Mouse (Mus musculus): ENCODE data around the gene Psmb6. TPM values are rescaled to one million over a fixed set of nuclear protein-coding genes. Genes with fewer than 3 reads are reported as not detected.
"Not testable (repeated sequence)": the region's sequence is repeated elsewhere in the genome, so short reads cannot be mapped to it uniquely, and the experiment has no call there.

Gene Psmb6
- polyA plus RNA-seq, 1 experiment from 2014 or later = 1,140 TPM

GRCm38 (mm10) chr11:70528610-70529009, 3.4 kb downstream of the Psmb6 start:
- 84% methylated on average over 7 of the region's 7 CpGs for WGBS
- Histone ChIP-seq H3K9me3 (replicated peaks) (no peaks in the 10 kb centered on the region), H3K4me1 (peaks cover 10% of the 10 kb centered on the region), H3K4me3 (no peak overlapping the region), H3K27me3 (ENCODE audit: low read depth, poor library complexity, severe bottlenecking) (no peaks in the 10 kb centered on the region), H3K27ac (no peak overlapping the region), H3K36me3 (peaks cover 40% of the 10 kb centered on the region)
- DNase-seq (ENCODE audit: low spot score) = no peak

DNA sequence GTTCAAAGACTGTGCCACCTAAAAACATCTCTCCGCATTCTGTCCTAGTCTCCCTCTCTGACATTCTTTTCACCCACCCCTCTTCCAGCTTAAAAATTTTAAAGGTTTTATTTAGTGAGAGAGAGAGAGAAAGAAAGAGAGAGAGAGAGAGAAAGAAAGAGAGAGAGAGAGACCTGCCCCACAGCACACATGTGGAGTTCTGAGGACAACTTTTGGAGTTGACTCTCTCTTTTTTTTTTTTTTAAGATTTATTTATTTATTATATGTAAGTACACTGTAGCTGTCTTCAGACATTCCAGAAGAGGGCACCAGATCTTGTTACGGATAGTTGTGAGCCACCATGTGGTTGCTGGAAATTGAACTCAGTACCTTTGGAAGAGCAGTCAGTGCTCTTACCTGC, 5.9 kb downstream of the Psmb6 start:
- not testable (repeated sequence) for DNase-seq (ENCODE audit: low spot score); H3K27ac ChIP-seq; H3K4me3 ChIP-seq; H3K27me3 ChIP-seq (ENCODE audit: low read depth, poor library complexity, severe bottlenecking); H3K9me3 ChIP-seq (replicated peaks)
- 75% methylated on average over 2 of the region's 2 CpGs for WGBS
- H3K4me1 ChIP-seq = peaks cover 10% of the 10 kb centered on the region
- H3K36me3 ChIP-seq = peaks cover 37% of the 10 kb centered on the region

GRCm38 (mm10) chr11:70532839-70533238, 7.7 kb downstream of the Psmb6 start, which contains the start of gene Gm40193:
Gm40193 (minus strand) TSS chr11:70532939.
- H3K4me1 ChIP-seq = peaks cover 4% of the 10 kb centered on the region; the same call in 1 of the 2 replicates
- H3K27me3 ChIP-seq (ENCODE audit: low read depth, poor library complexity, severe bottlenecking) = peaks cover 12% of the 10 kb centered on the region; the same call in 1 of the 2 replicates
- no peak for DNase-seq (ENCODE audit: low spot score)
- no peak within 1 kb of the TSS for H3K4me3 ChIP-seq
- WGBS = 79% methylated on average over 6 of the region's 6 CpGs
- no peaks in the 10 kb centered on the region for H3K9me3 ChIP-seq (replicated peaks)
- peaks cover 20% of the 10 kb centered on the region for H3K36me3 ChIP-seq
- no peak within 1 kb of the TSS for H3K27ac ChIP-seq

DNA sequence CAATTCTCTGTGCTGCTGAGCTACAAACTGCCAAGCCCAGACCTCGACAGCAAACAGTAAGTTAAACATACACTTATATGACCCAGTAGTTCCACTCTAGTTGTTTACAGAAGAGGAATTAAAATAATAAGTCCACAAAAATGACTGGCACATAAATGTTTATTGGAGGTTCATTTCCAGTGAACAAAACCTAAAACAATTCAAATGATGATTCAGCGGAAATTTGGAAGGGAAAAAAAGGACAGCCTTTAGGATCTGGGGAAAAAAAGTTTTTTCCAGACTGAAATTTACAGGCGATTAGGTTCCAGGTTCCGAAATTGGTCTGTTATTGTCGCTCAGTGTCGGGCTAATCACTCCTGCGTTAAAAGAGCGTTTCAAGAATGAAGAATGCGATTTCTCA, 14.3 kb downstream of the Psmb6 start:
- WGBS = 24% methylated on average over 9 of the region's 9 CpGs
- H3K27ac ChIP-seq = no peak overlapping the region; the same call in 1 of the 2 replicates
- H3K36me3 ChIP-seq = no peaks in the 10 kb centered on the region
- H3K4me3 ChIP-seq = peak overlapping the region; percentile 68
- H3K9me3 ChIP-seq (replicated peaks) = no peaks in the 10 kb centered on the region
- peaks cover 68% of the 10 kb centered on the region for H3K27me3 ChIP-seq (ENCODE audit: low read depth, poor library complexity, severe bottlenecking)
- no peak for DNase-seq (ENCODE audit: low spot score)
- peaks cover 16% of the 10 kb centered on the region for H3K4me1 ChIP-seq

DNA sequence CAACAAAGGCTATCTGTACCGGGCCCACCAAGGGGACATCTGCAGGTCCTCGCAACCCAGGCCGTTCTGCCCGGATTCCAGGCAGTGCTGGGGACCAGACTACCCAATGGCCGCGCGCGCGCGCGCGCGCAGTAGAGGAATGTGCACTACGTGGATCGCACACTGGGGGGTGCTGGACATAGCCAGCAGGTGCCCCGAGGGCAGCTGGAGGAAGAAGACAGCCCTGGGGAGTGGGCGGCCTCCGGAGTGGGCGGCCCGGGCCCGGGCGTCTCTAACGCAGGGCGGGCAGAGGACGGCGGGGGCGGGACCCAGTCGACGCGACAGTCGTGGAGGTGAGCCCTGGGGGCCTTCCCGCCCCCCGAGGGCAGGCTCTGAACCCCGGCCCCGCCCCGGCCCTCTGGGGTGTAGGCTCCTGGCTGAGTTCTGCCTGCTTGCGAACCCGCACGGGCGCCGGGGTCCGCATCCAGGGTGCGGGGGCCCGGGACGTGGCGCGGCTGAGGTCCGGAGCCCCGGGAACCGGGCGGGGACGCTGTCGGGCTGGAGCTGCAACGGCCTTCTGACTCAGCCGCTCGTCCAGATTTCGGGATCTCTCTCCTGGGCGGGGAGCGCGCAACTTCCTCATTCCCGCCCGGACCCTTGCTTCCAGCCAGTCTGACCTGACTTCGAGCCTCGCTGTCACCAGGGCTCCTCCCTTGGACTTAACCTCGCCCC, 14.9 kb downstream of the Psmb6 start, which contains the start of gene Pld2:
TSS of gene Pld2 (plus strand) at position 188 of the 711 bp plus-strand sequence.
- peak; percentile 85 for DNase-seq (ENCODE audit: low spot score)
- Histone ChIP-seq H3K4me3 (peak within 1 kb of the TSS; percentile 68), H3K27ac (peak within 1 kb of the TSS; percentile 78), H3K36me3 (no peaks in the 10 kb centered on the region), H3K9me3 (replicated peaks) (no peaks in the 10 kb centered on the region), H3K4me1 (peaks cover 16% of the 10 kb centered on the region), H3K27me3 (ENCODE audit: low read depth, poor library complexity, severe bottlenecking) (peaks cover 68% of the 10 kb centered on the region)
- 1% methylated on average over 62 of the region's 65 CpGs for WGBS

DNA sequence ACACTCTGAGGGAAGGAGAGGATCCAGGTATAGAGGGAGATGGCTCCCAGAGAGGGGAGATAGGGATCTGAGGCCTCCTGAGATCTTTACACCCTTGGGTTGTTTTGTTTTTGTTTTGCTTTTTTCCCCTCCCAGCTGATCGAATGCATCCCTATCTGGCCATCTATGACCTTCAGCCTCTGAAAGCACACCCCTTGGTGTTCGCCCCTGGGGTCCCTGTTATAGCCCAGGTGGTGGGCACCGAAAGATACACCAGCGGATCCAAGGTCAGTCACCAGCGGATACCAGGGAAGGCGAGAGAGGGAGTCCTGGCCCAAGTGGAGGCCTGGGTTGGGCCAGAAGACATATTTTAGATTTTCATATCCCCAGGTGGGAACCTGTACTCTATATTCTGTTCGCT, 15.8 kb downstream of the Psmb6 start:
- Histone ChIP-seq H3K27ac (no peak overlapping the region), H3K4me3 (peak overlapping the region; percentile 68; the same call in 1 of the 2 replicates), H3K4me1 (peaks cover 12% of the 10 kb centered on the region), H3K9me3 (replicated peaks) (no peaks in the 10 kb centered on the region), H3K27me3 (ENCODE audit: low read depth, poor library complexity, severe bottlenecking) (peaks cover 68% of the 10 kb centered on the region), H3K36me3 (no peaks in the 10 kb centered on the region)
- 86% methylated on average over 7 of the region's 7 CpGs for WGBS
- DNase-seq (ENCODE audit: low spot score) = no peak

- Histone ChIP-seq H3K9me3 (replicated peaks) (no peaks in the 10 kb centered on the region), H3K27ac (no peak overlapping the region), H3K36me3 (no peaks in the 10 kb centered on the region), H3K4me1 (peaks cover 12% of the 10 kb centered on the region), H3K27me3 (ENCODE audit: low read depth, poor library complexity, severe bottlenecking) (peaks cover 67% of the 10 kb centered on the region), H3K4me3 (no peak overlapping the region)
- 81% methylated on average over 5 of the region's 5 CpGs for WGBS
- DNase-seq (ENCODE audit: low spot score) = no peak
Measured at GRCm38 (mm10) chr11:70541415-70541814, 16.2 kb downstream of the Psmb6 start.

DNA sequence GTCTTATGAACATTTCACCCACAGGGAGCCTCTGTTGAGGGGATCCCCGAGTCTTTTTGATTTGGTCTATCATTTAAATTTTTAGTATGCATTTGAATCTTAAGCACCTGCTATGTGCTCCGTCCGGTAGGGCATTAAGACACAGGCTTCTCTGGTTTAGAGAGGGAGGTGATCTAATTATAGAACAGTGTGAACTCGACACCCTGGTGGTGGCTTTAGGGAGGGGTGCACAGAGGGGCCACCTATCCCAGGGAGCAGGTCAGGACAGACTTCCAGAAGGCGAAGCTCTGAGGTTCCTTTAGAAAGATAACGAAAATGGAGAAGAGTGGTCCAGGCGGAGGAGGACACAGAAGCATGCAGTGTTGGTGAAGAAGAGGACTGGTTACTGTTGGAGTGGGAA, 19.3 kb downstream of the Psmb6 start:
- H3K4me1 ChIP-seq = peaks cover 12% of the 10 kb centered on the region
- H3K36me3 ChIP-seq = no peaks in the 10 kb centered on the region
- DNase-seq (ENCODE audit: low spot score) = no peak
- 77% methylated on average over 7 of the region's 7 CpGs for WGBS
- H3K4me3 ChIP-seq = no peak overlapping the region
- H3K27me3 ChIP-seq (ENCODE audit: low read depth, poor library complexity, severe bottlenecking) = peaks cover 41% of the 10 kb centered on the region
- H3K27ac ChIP-seq = no peak overlapping the region
- no peaks in the 10 kb centered on the region for H3K9me3 ChIP-seq (replicated peaks)

DNA sequence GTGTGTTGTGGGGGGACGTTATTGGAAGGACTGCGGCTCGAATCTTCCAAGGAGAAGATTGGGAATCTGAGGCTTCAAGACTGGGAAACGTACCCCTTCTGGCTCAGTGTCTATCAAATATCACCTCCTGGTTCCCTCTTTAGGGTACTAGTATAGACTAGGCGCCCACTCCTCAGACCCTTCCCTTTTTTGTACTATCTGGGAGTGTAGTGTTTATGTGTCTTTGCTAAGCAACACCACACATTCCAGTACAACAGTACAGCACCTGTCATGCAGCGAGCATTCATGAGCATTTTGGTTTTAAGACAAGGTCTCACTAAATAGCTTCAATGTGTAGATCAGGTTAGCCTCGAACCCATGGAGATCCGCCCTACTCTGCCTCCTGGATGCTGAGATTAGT, 26.4 kb downstream of the Psmb6 start:
- WGBS = 87% methylated on average over 8 of the region's 8 CpGs
- Histone ChIP-seq H3K27me3 (ENCODE audit: low read depth, poor library complexity, severe bottlenecking) (peaks cover 32% of the 10 kb centered on the region), H3K27ac (no peak overlapping the region), H3K36me3 (no peaks in the 10 kb centered on the region), H3K4me1 (peaks cover 11% of the 10 kb centered on the region), H3K9me3 (replicated peaks) (no peaks in the 10 kb centered on the region), H3K4me3 (no peak overlapping the region)
- DNase-seq (ENCODE audit: low spot score) = no peak

GRCm38 (mm10) chr11:70553940-70554339, 28.8 kb downstream of the Psmb6 start:
- DNase-seq (ENCODE audit: low spot score) = no peak
- 25% methylated on average over 6 of the region's 7 CpGs for WGBS
- Histone ChIP-seq H3K4me3 (no peak overlapping the region), H3K4me1 (peaks cover 11% of the 10 kb centered on the region), H3K36me3 (no peaks in the 10 kb centered on the region), H3K27ac (no peak overlapping the region), H3K27me3 (ENCODE audit: low read depth, poor library complexity, severe bottlenecking) (peaks cover 32% of the 10 kb centered on the region), H3K9me3 (replicated peaks) (no peaks in the 10 kb centered on the region)

DNA sequence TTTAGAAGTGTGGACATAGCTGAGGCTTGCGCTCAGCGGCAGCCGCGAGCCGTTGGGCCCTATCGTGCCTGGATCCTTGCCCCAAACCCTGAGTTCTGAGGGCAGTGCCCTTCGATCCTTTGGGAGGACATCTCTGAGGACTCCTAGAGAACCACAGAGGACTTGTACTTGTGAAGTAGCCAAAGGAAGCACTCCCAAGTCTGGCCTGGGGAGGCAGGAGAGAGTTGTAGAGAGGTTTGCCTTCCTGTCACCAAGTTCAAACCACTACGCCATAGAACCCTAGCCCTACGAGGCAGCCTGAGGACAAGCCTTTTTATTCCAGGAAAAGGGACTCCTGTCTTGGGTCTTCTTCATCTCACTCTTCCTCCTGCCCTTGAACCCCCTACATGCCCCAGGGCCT, 32.4 kb downstream of the Psmb6 start:
- H3K4me1 ChIP-seq = peaks cover 19% of the 10 kb centered on the region
- WGBS = 88% methylated on average over 9 of the region's 9 CpGs
- H3K4me3 ChIP-seq = no peak overlapping the region
- peaks cover 23% of the 10 kb centered on the region for H3K27me3 ChIP-seq (ENCODE audit: low read depth, poor library complexity, severe bottlenecking)
- DNase-seq (ENCODE audit: low spot score) = no peak
- H3K36me3 ChIP-seq = no peaks in the 10 kb centered on the region
- no peaks in the 10 kb centered on the region for H3K9me3 ChIP-seq (replicated peaks)
- H3K27ac ChIP-seq = no peak overlapping the region

DNA sequence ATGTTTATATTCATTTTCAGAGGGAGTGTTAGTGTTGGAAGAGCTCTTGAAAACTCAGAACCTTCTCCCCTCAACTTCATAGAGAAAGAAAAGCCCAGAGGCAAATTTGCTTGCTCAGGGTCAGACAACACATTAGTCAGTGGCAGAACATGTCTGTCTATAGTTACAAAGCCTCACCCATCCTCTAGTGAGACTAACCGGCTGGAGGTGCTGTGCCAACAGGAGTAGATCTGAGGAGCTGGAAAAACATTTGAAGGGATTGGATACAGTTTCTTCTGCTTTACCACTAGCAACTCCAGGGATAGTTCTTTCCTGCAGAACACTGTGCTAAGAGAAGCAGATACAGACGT, 36.7 kb downstream of the Psmb6 start:
- WGBS = 6% methylated on average over 2 of the region's 2 CpGs

GRCm38 (mm10) chr11:70562287-70562994, 37.3 kb downstream of the Psmb6 start, which contains the start of gene Mink1:
Mink1 (plus strand) TSS chr11:70562881.
- H3K27me3 ChIP-seq (ENCODE audit: low read depth, poor library complexity, severe bottlenecking) = no peaks in the 10 kb centered on the region
- DNase-seq (ENCODE audit: low spot score) = peak; percentile 93
- H3K27ac ChIP-seq = peak within 1 kb of the TSS; percentile 96
- no peaks in the 10 kb centered on the region for H3K9me3 ChIP-seq (replicated peaks)
- H3K4me1 ChIP-seq = peaks cover 43% of the 10 kb centered on the region
- H3K36me3 ChIP-seq = peaks cover 7% of the 10 kb centered on the region; the same call in 1 of the 2 replicates
- peak within 1 kb of the TSS; percentile 93 for H3K4me3 ChIP-seq
- under 1% methylated on average over 56 of the region's 57 CpGs for WGBS

More for the DNA sequence above, 36.7 kb downstream of the Psmb6 start:
- H3K27me3 ChIP-seq (ENCODE audit: low read depth, poor library complexity, severe bottlenecking) = no peaks in the 10 kb centered on the region
- no peaks in the 10 kb centered on the region for H3K9me3 ChIP-seq (replicated peaks)
- peak overlapping the region; percentile 93 for H3K4me3 ChIP-seq
- H3K27ac ChIP-seq = peak overlapping the region; percentile 96
- DNase-seq (ENCODE audit: low spot score) = no peak
- peaks cover 40% of the 10 kb centered on the region for H3K4me1 ChIP-seq
- H3K36me3 ChIP-seq = peaks cover 5% of the 10 kb centered on the region; the same call in 1 of the 2 replicates

Measured in limb, embryonic 10.5 days (tissue).